Mouse (Mus musculus) left cerebral cortex, postnatal 4 days (tissue): ENCODE measurements around the gene Ifna5. TPM values are rescaled to one million over a fixed set of nuclear protein-coding genes. Genes with fewer than 3 reads are reported as not detected.
A peak's percentile ranks its signal among the peaks of the same experiment; 100 is the strongest.
"Not testable (repeated sequence)": the region's sequence is repeated elsewhere in the genome, so short reads cannot be mapped to it uniquely, and the experiment has no call there.

Experiments used
- DNase-seq: peaks from one replicate; pipeline ENCODE4 v3.0.0-alpha.2; 2022
- intact Hi-C: fragments of 180-260 bp; cut with DNase I; formaldehyde crosslinking; loops from one replicate; pipeline ENCODE4 v1.15.1; 2025
- total RNA-seq, 2 experiments: library from RNA; stranded (reverse); gene quantifications; 2 replicates each; pipeline ENCODE4 v1.2.3; 2021

The Ifna5 gene
- not detected for total RNA-seq

DNA sequence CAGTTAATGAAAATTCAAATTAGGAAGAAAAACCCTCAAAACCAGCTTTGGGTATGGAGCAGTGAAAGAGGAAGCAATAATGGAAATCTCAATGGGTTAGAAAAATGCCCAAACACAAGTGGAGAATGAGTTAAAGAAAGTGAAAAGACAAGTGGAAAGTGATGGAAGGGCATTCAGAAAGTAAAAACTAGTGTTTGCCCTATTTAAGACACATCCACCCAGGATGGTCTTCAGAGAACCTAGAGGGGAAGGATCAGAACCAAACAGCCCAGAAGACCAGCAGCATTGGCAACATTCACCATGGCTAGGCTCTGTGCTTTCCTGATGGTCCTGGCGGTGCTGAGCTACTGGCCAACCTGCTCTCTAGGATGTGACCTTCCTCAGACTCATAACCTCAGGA lies at the start of gene Ifna5:
TSS of gene Ifna5 (plus strand) at position 301 of the 400 bp plus-strand sequence.
- DNase-seq, intact Hi-C loops: not testable (repeated sequence)

- DNase-seq, result peak; percentile 66
Measured at GRCm38 (mm10) chr4:88788402-88788801, 46.9 kb upstream of the Ifna5 start, which contains the start of gene Gm13277. Gene Gm13277 (plus strand): TSS chr4:88788632.

GRCm38 (mm10) chr4:88791250-88791649 lies 44.1 kb upstream of the Ifna5 start, which contains the start of gene Gm13278:
Gene Gm13278 (plus strand): TSS chr4:88791550.
- intact Hi-C loops, DNase-seq: not testable (repeated sequence)

More at GRCm38 (mm10) chr4:88788402-88788801, 46.9 kb upstream of the Ifna5 start, which contains the start of gene Gm13277:
- intact Hi-C loops, result not testable (repeated sequence)

- peak; percentile 17 for DNase-seq
- intact Hi-C loops, result not testable (repeated sequence)
Measured at GRCm38 (mm10) chr4:88793936-88794675, 41.2 kb upstream of the Ifna5 start, which contains the start of gene Gm13275. Gene Gm13275 (plus strand): TSS chr4:88794487.

GRCm38 (mm10) chr4:88797097-88797496 lies 38.2 kb upstream of the Ifna5 start, which contains the start of gene Gm13279:
Gene Gm13279 (plus strand): TSS chr4:88797397.
- DNase-seq, intact Hi-C loops: not testable (repeated sequence)

DNA sequence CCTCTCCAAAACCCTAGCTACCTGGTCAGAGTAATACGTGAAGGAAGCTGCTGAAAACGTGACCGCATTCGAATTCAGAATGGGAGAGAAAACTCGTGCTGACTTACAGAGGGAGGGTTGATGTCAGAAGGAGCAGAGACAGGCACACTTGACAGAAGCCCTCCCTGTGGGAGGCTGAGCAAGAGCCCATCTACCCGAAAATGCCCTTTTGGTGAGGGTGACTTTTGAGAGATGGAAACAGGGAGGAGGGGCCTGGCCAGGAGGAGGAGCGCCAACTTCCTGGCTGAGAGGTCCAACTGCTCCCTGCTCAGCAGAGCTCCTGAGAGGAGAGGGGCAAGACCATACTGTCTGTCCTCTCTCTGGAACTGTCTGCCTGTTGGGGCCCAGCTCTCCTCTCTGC lies 36.0 kb upstream of the Ifna5 start, which contains the start of gene Gm13285:
TSS of gene Gm13285 (plus strand) at position 301 of the 400 bp plus-strand sequence.
- intact Hi-C loops, result not testable (repeated sequence)

DNA sequence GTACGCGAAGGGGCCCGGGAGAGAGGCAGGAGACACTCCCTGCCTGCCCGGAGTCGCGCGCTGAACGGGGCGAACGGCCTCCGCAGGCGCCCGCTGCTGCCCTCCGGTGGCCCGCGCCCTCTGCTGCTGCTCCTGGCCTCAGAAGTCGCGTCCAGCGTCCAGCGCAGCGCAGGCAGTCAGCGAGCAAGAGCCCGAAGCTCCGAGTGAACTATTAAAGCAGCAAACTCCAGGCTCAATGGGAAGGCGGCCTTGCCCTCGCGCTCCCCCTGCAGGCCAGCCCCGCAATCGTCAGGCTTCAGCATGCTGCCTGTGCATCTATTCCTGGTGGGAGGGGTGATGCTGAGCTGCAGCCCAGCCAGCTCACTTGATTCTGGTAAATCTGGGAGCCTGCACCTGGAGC lies 32.4 kb upstream of the Ifna5 start, which contains the start of gene Gm13287:
TSS of gene Gm13287 (plus strand) at position 301 of the 400 bp plus-strand sequence.
- DNase-seq, intact Hi-C loops: not testable (repeated sequence)

More for the DNA sequence above, 36.0 kb upstream of the Ifna5 start, which contains the start of gene Gm13285:
- not testable (repeated sequence) for DNase-seq

- DNase-seq, intact Hi-C loops: not testable (repeated sequence)
Measured at GRCm38 (mm10) chr4:88805231-88805630, 30.1 kb upstream of the Ifna5 start, which contains the start of gene Gm13288. Gene Gm13288 (plus strand): TSS chr4:88805531.

DNA sequence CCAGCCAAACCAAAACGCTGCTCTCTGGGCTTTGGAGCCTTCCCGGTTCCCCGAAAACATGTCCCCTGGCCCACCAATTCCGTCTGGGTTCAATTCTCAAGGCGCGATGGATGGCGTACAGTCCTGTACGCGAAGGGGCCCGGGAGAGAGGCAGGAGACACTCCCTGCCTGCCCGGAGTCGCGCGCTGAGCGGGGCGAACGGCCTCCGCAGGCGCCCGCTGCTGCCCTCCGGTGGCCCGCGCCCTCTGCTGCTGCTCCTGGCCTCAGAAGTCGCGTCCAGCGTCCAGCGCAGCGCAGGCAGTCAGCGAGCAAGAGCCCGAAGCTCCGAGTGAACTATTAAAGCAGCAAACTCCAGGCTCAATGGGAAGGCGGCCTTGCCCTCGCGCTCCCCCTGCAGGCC lies 29.6 kb upstream of the Ifna5 start:
- peak; percentile 9 for DNase-seq
- intact Hi-C loops, result not testable (repeated sequence)

- intact Hi-C loops, result no loop called here
- no peak for DNase-seq
Measured at GRCm38 (mm10) chr4:88815928-88816327, 19.4 kb upstream of the Ifna5 start, which contains the start of gene Ifna7. Gene Ifna7 (plus strand): TSS chr4:88816228.

- intact Hi-C loops, result no loop called here
- no peak for DNase-seq
Measured at GRCm38 (mm10) chr4:88819659-88820058, 15.7 kb upstream of the Ifna5 start, which contains the start of gene Ifna11. Gene Ifna11 (plus strand): TSS chr4:88819959.

GRCm38 (mm10) chr4:88822995-88823394 lies 12.3 kb upstream of the Ifna5 start:
- DNase-seq, result peak; percentile 3
- intact Hi-C loops, result no loop called here

GRCm38 (mm10) chr4:88827116-88827515 lies 8.2 kb upstream of the Ifna5 start, which contains the start of gene Ifna6:
Gene Ifna6 (plus strand): TSS chr4:88827416.
- DNase-seq, intact Hi-C loops: not testable (repeated sequence)

- peak; percentile 9 for DNase-seq
- intact Hi-C loops, result no loop called here
Measured at GRCm38 (mm10) chr4:88830523-88830922, 4.8 kb upstream of the Ifna5 start.

GRCm38 (mm10) chr4:88838828-88839227 lies 3.5 kb downstream of the Ifna5 start:
- intact Hi-C loops, result no loop called here
- no peak for DNase-seq

DNA sequence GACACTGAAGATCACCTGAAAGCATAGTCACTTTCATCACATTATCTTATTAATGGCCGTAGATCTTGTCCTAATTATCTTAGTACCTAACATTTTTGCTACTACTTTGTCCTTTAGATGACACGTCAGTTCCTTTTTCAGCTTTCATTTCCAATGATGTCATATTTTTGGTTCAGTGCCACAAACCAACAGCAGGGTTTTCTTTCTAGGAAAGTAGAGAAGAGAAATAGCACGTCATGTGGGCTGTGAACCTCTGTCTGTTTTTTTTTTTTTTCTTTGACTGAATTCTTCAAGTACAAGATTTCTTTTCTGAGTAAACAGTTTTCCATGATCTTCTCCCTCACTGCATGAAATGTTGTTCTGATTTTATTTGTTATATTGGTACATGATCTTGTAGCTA lies 4.7 kb downstream of the Ifna5 start:
- intact Hi-C loops, result no loop called here
- no peak for DNase-seq

DNA sequence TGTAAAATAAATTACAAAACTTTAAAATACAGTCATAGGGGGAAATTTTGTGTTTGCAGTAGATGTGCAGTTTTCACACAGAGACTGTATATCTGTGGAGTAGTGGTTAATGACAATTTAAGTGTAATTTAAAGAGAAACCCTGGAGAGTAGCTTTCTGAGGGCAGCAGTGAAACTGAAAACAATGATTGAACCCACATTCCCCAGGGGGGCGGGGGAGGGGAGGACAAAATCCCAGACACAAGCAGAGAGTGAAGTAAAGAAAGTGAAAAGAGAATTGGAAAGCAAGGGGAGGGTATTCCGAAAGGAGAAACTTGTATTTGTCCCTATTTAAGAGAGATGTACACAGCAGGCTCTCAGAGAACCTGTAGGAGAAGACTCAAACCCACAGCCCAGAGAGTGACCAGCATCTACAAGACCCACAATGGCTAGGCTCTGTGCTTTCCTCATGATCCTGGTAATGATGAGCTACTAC lies 6.2 kb downstream of the Ifna5 start, which contains the start of gene Ifna4:
TSS of gene Ifna4 (plus strand) at position 424 of the 474 bp plus-strand sequence.
- intact Hi-C loops, result no loop called here
- DNase-seq, result no peak

DNA sequence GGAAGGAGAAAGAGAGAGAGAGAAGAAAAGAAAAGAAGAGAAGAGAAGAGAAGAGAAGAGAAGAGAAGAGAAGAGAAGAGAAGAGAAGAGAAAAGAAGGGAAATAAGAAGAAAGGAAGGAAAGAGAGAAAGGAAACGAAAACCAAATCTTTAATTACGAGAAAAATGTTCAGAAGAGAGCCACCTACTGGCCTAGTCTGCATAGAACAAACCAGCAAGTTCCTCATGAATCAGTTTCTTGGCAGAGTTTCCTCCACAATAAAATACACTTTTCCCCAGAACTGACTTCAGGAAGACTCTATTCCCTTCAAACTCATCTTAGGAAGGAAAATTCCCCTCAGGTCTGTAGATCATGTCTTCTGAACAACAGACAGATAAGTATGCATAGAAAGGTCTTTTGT lies 10.0 kb downstream of the Ifna5 start:
- no peak for DNase-seq
- intact Hi-C loops, result no loop called here

- no peak for DNase-seq
- intact Hi-C loops, result no loop called here
Measured at GRCm38 (mm10) chr4:88849698-88850097, 14.4 kb downstream of the Ifna5 start, which contains the start of gene Ifna1. Gene Ifna1 (plus strand): TSS chr4:88850087.

GRCm38 (mm10) chr4:88851026-88851763 lies 15.9 kb downstream of the Ifna5 start:
- intact Hi-C loops, result no loop called here

More at GRCm38 (mm10) chr4:88851026-88851763, 15.9 kb downstream of the Ifna5 start:
- DNase-seq, result no peak
